Mouse (Mus musculus) MN1 (cell line): ENCODE data around the gene Kalrn.

ENCODE experiments used
- DNase-seq: peaks from one replicate; pipeline ENCODE4 v3.0.0-alpha.2; 2016; ENCODE audit warnings: low spot score

The Kalrn gene

GRCm38 (mm10) chr16:34183186-34183585, 390.1 kb downstream of the Kalrn start:
- DNase-seq: no peak

- DNase-seq: no peak
Measured at GRCm38 (mm10) chr16:34175625-34176024, 397.7 kb downstream of the Kalrn start.

- no peak for DNase-seq
Measured at GRCm38 (mm10) chr16:34172572-34173181, 400.7 kb downstream of the Kalrn start.

- no peak for DNase-seq
Measured at GRCm38 (mm10) chr16:34167042-34167441, 406.3 kb downstream of the Kalrn start.

- peak; percentile 66 for DNase-seq
Measured at GRCm38 (mm10) chr16:34163086-34163485, 410.2 kb downstream of the Kalrn start.

GRCm38 (mm10) chr16:34159576-34159975, 413.8 kb downstream of the Kalrn start:
- no peak for DNase-seq

GRCm38 (mm10) chr16:34157386-34158135, 415.8 kb downstream of the Kalrn start:
- no peak for DNase-seq

GRCm38 (mm10) chr16:34155696-34156095, 417.6 kb downstream of the Kalrn start:
- no peak for DNase-seq

GRCm38 (mm10) chr16:34154903-34155302, 418.4 kb downstream of the Kalrn start:
- DNase-seq: no peak

- DNase-seq: no peak
Measured at GRCm38 (mm10) chr16:34151528-34152071, 421.7 kb downstream of the Kalrn start.

- DNase-seq: no peak
Measured at GRCm38 (mm10) chr16:34141670-34142069, 431.7 kb downstream of the Kalrn start.

GRCm38 (mm10) chr16:34135074-34135473, 438.3 kb downstream of the Kalrn start:
- DNase-seq: no peak

GRCm38 (mm10) chr16:34134628-34135027, 438.7 kb downstream of the Kalrn start:
- DNase-seq: no peak

GRCm38 (mm10) chr16:34125595-34125994, 447.7 kb downstream of the Kalrn start:
- peak; percentile 67 for DNase-seq

GRCm38 (mm10) chr16:34122486-34122885, 450.8 kb downstream of the Kalrn start:
- DNase-seq: no peak

- DNase-seq: no peak
Measured at GRCm38 (mm10) chr16:34121288-34121687, 452.0 kb downstream of the Kalrn start.

GRCm38 (mm10) chr16:34120801-34121201, 452.5 kb downstream of the Kalrn start:
- DNase-seq: no peak

- DNase-seq: no peak
Measured at GRCm38 (mm10) chr16:34119844-34120243, 453.5 kb downstream of the Kalrn start.

- peak; percentile 27 for DNase-seq
Measured at GRCm38 (mm10) chr16:34119370-34119769, 454.0 kb downstream of the Kalrn start.

- DNase-seq: peak; percentile 60
Measured at GRCm38 (mm10) chr16:34114665-34115064, 458.7 kb downstream of the Kalrn start.

GRCm38 (mm10) chr16:34113150-34113549, 460.2 kb downstream of the Kalrn start:
- no peak for DNase-seq

- DNase-seq: no peak
Measured at GRCm38 (mm10) chr16:34112490-34112889, 460.8 kb downstream of the Kalrn start.
